In the genomic region with DNA sequence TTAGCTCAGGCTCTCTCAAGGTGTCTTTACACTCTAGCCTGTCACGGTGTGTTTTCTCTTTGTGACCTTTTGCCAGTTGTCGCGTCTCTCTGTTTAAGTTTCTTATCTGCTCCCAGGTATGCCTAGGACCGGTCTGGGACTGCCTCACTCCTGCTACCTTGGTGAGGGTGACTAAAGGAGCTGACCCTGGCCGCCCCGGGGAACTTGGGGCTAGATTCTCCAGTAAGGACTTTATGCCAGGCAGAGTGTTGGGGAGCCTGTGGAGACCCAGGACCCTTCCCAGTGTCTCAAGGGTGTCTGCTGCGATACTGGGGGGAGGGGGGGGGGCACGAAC, we compare ENCODE assay signal across 8 mouse cellular contexts. TPM values are rescaled to one million over a fixed set of nuclear protein-coding genes. Genes with fewer than 3 reads are reported as not detected.
DNase-seq lines count a peak whose midpoint lies in the region; ATAC-seq and TF ChIP-seq lines count a peak whose summit lies in the region.

No protein-coding gene starts in this region.

- H3K27me3 ChIP-seq in heart, embryonic 16.5 days (ENCODE audit: control insufficient read depth, insufficient read depth, low read length), result no peaks in the 10 kb centered on the region
- no peaks in the 10 kb centered on the region for H3K27me3 ChIP-seq in hindbrain, embryonic 14.5 days (ENCODE audit: control insufficient read depth, insufficient read depth, low read length)
- 0 out of 2 replicates have a peak, but pooled peaks cover 5% of the 10 kb centered on the region for H3K27me3 ChIP-seq in midbrain, embryonic 12.5 days

- peak overlapping the region; percentile 91 for H3K4me2 ChIP-seq in heart, embryonic 16.5 days (ENCODE audit: low read depth, low read length)
- H3K4me2 ChIP-seq in hindbrain, embryonic 14.5 days (replicated peaks), result peak overlapping the region; percentile 90
- peak overlapping the region; percentile 88 for H3K4me2 ChIP-seq in midbrain, embryonic 12.5 days (replicated peaks)

- peaks cover 2% of the 10 kb centered on the region; the same call in 1 of the 2 replicates for H3K36me3 ChIP-seq in heart, embryonic 16.5 days (ENCODE audit: control insufficient read depth, insufficient read depth)
- H3K36me3 ChIP-seq in hindbrain, embryonic 14.5 days (replicated peaks; ENCODE audit: control insufficient read depth, insufficient read depth), result 0 out of 2 replicates have a peak, but pooled peaks cover under 1% of the 10 kb centered on the region
- H3K36me3 ChIP-seq in midbrain, embryonic 12.5 days, result peaks cover 5% of the 10 kb centered on the region; the same call in 1 of the 2 replicates

- peak overlapping the region; percentile 94 for H3K9ac ChIP-seq in heart, embryonic 16.5 days (ENCODE audit: low read length)
- H3K9ac ChIP-seq in hindbrain, embryonic 14.5 days, result peak overlapping the region; percentile 87
- H3K9ac ChIP-seq in midbrain, embryonic 12.5 days (replicated peaks), result peak overlapping the region; percentile 87

- H3K27ac ChIP-seq in heart, embryonic 16.5 days (ENCODE audit: low read length), result peak overlapping the region; percentile 97
- peak overlapping the region; percentile 98 for H3K27ac ChIP-seq in bone marrow, adult 2 months (ENCODE audit: control insufficient read depth, insufficient read depth, low read depth, low read length, poor library complexity)
- no peak overlapping the region for H3K27ac ChIP-seq in hindbrain, embryonic 14.5 days
- peak overlapping the region; percentile 83; the same call in 1 of the 2 replicates for H3K27ac ChIP-seq in midbrain, embryonic 12.5 days (replicated peaks)

- peaks cover 32% of the 10 kb centered on the region for H3K4me1 ChIP-seq in heart, embryonic 16.5 days (ENCODE audit: control insufficient read depth, insufficient read depth, low read length)
- peaks cover 3% of the 10 kb centered on the region; the same call in 1 of the 2 replicates for H3K4me1 ChIP-seq in bone marrow, adult 2 months (ENCODE audit: control insufficient read depth, insufficient read depth, low read length)
- H3K4me1 ChIP-seq in hindbrain, embryonic 14.5 days (replicated peaks; ENCODE audit: control insufficient read depth, insufficient read depth, low read length), result peaks cover 22% of the 10 kb centered on the region
- H3K4me1 ChIP-seq in midbrain, embryonic 12.5 days, result peaks cover 21% of the 10 kb centered on the region

- no peaks in the 10 kb centered on the region for H3K9me3 ChIP-seq in heart, embryonic 16.5 days (replicated peaks; ENCODE audit: control insufficient read depth, low read length)
- H3K9me3 ChIP-seq in hindbrain, embryonic 14.5 days (ENCODE audit: control insufficient read depth, low read length), result no peaks in the 10 kb centered on the region
- H3K9me3 ChIP-seq in midbrain, embryonic 12.5 days, result no peaks in the 10 kb centered on the region

- peak overlapping the region; percentile 93 for H3K4me3 ChIP-seq in heart, embryonic 16.5 days (ENCODE audit: low read length)
- peak overlapping the region; percentile 92 for H3K4me3 ChIP-seq in bone marrow, adult 2 months (replicated peaks; ENCODE audit: control insufficient read depth, low read depth, low read length)
- peak overlapping the region; percentile 76 for H3K4me3 ChIP-seq in hindbrain, embryonic 14.5 days (replicated peaks; ENCODE audit: low read length)
- H3K4me3 ChIP-seq in midbrain, embryonic 12.5 days, result peak overlapping the region; percentile 89

- ATAC-seq in heart, embryonic 16.5 days (replicated peaks; ENCODE audit: extremely low read depth, insufficient read depth, low FRiP score), result no peak
- no peak for ATAC-seq in hindbrain, embryonic 14.5 days (ENCODE audit: low FRiP score)
- no peak for ATAC-seq in midbrain, embryonic 12.5 days (ENCODE audit: low FRiP score, low read depth)

- no peak for DNase-seq in heart, adult 11 months
- no peak for DNase-seq in hindbrain, embryonic 14.5 days (ENCODE audit: low spot score)
- no peak for DNase-seq in right cerebral cortex, adult 18-20 months
- no peak for DNase-seq in layer of hippocampus, adult 9-11 months
- DNase-seq in kidney, adult 8-10 months, result no peak

- TF ChIP-seq POLR2A in bone marrow, adult 2 months (IDR thresholded peaks at IDR 0.05; ENCODE audit: borderline replicate concordance, control insufficient read depth, low read depth, low read length), result no peak

- 6% methylated on average over 8 of the region's 8 CpGs for WGBS in heart, embryonic 16.5 days
- WGBS in bone marrow, adult 2 months, result 5% methylated on average over 8 of the region's 8 CpGs
- 10% methylated on average over 8 of the region's 8 CpGs for WGBS in hindbrain, embryonic 14.5 days
- 11% methylated on average over 8 of the region's 8 CpGs for WGBS in midbrain, embryonic 12.5 days

- TF ChIP-seq CTCF in bone marrow, adult 2 months (IDR thresholded peaks at IDR 0.05; ENCODE audit: control insufficient read depth, insufficient read depth, low read length), result no peak

RNA-seq across cellular contexts. Expression of a gene that starts 0.7 kb away (rescaled TPM):
- 127 and 132 TPM in 2 replicates for polyA plus RNA-seq in heart, embryonic 16.5 days (2015; fragmentation: Nextera tagmentation; extraction: Ambion mirVana)
- 38.1 and 67.0 TPM in 2 replicates for polyA plus RNA-seq in bone marrow, adult 2 months (2011; ENCODE audit: insufficient read depth, insufficient read length, low replicate concordance, missing spikeins)
- polyA plus RNA-seq in hindbrain, embryonic 14.5 days (2014; fragmentation: Nextera tagmentation; extraction: Ambion mirVana), result 79.9 and 80.2 TPM in 2 replicates
- polyA plus RNA-seq in midbrain, embryonic 12.5 days (2016; fragmentation: Nextera tagmentation; extraction: Ambion mirVana), result 62.4 and 69.4 TPM in 2 replicates

RNA-seq across cellular contexts. Expression of a gene that starts 23.6 kb away (rescaled TPM):
- polyA plus RNA-seq in heart, embryonic 16.5 days (2015; fragmentation: Nextera tagmentation; extraction: Ambion mirVana), result 157 and 170 TPM in 2 replicates
- 69.9 and 76.0 TPM in 2 replicates for polyA plus RNA-seq in bone marrow, adult 2 months (2011; ENCODE audit: insufficient read depth, insufficient read length, low replicate concordance, missing spikeins)
- 235 and 260 TPM in 2 replicates for polyA plus RNA-seq in hindbrain, embryonic 14.5 days (2014; fragmentation: Nextera tagmentation; extraction: Ambion mirVana)
- polyA plus RNA-seq in midbrain, embryonic 12.5 days (2016; fragmentation: Nextera tagmentation; extraction: Ambion mirVana), result 304 and 325 TPM in 2 replicates

RNA-seq across cellular contexts. Expression of a gene that starts 23.7 kb away (rescaled TPM):
- polyA plus RNA-seq in heart, embryonic 16.5 days (2015; fragmentation: Nextera tagmentation; extraction: Ambion mirVana), result 4.6 TPM in 1 of 2 replicates, not detected in the other
- not detected in 2 replicates for polyA plus RNA-seq in bone marrow, adult 2 months (2011; ENCODE audit: insufficient read depth, insufficient read length, low replicate concordance, missing spikeins)
- 3.8 and 5.1 TPM in 2 replicates for polyA plus RNA-seq in hindbrain, embryonic 14.5 days (2014; fragmentation: Nextera tagmentation; extraction: Ambion mirVana)
- polyA plus RNA-seq in midbrain, embryonic 12.5 days (2016; fragmentation: Nextera tagmentation; extraction: Ambion mirVana), result 7.7 and 19.3 TPM in 2 replicates

RNA-seq across cellular contexts. Expression of a gene that starts 39.8 kb away (rescaled TPM):
- polyA plus RNA-seq in heart, embryonic 16.5 days (2015; fragmentation: Nextera tagmentation; extraction: Ambion mirVana), result 85.4 and 91.0 TPM in 2 replicates
- 21.5 and 35.5 TPM in 2 replicates for polyA plus RNA-seq in bone marrow, adult 2 months (2011; ENCODE audit: insufficient read depth, insufficient read length, low replicate concordance, missing spikeins)
- polyA plus RNA-seq in hindbrain, embryonic 14.5 days (2014; fragmentation: Nextera tagmentation; extraction: Ambion mirVana), result 54.1 and 54.7 TPM in 2 replicates
- 83.6 and 84.2 TPM in 2 replicates for polyA plus RNA-seq in midbrain, embryonic 12.5 days (2016; fragmentation: Nextera tagmentation; extraction: Ambion mirVana)

RNA-seq across cellular contexts. Expression of a gene that starts 52.2 kb away (rescaled TPM):
- polyA plus RNA-seq in heart, embryonic 16.5 days (2015; fragmentation: Nextera tagmentation; extraction: Ambion mirVana), result 4.7 and 8.7 TPM in 2 replicates
- polyA plus RNA-seq in bone marrow, adult 2 months (2011; ENCODE audit: insufficient read depth, insufficient read length, low replicate concordance, missing spikeins), result 27.2 and 69.1 TPM in 2 replicates
- 0.99 and 1.1 TPM in 2 replicates for polyA plus RNA-seq in hindbrain, embryonic 14.5 days (2014; fragmentation: Nextera tagmentation; extraction: Ambion mirVana)
- 0.81 and 0.98 TPM in 2 replicates for polyA plus RNA-seq in midbrain, embryonic 12.5 days (2016; fragmentation: Nextera tagmentation; extraction: Ambion mirVana)
